Mouse (Mus musculus): ENCODE measurements around the gene Fancc.

The Fancc gene

DNA sequence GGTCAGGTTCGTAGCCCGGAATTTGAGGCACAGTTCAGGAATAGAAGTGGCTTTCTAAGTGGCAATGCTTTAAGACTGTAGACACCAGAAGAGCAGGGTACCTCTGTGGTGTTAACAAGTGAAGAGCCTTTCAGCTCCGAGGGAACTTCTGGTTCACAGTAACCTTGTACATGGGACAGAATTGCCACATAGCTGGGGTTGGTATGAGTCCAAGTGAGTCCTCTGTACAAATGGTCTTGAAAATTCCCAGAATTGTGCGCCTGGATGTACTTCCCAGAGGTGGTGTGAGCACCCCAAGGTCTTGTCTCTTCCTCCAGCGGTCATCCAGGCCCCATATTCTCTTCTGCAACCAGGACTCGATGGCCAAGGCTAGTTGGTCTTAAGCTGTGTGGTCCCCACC lies 206.1 kb downstream of the Fancc start:
- DNase-seq (ENCODE audit: low spot score in 2 of 2): no peak

DNA sequence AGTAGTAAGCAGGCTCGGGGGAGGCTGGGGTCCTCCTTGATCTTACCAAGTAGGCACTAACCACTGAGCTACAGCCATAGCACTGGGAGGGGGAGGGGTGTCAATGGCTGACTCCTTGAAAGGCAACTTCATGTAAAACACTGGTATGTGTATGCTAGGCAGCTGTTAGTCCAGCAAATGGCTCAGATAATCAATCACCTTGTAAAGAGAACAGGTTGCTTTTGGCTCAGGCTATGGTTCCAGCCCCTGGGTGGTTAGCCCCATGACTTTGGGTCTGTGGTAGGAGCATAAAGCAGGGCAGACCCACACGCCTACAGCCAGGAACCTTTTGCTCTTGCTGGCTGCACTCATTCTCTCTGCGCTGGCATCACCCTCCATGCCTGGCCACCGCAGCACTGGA lies 207.0 kb downstream of the Fancc start:
- no peak for DNase-seq (ENCODE audit: low spot score in 2 of 2)

GRCm38 (mm10) chr13:63289687-63290086 lies 207.4 kb downstream of the Fancc start:
- DNase-seq (ENCODE audit: low spot score in 2 of 2): no peak

- no peak for DNase-seq (ENCODE audit: low spot score in 2 of 2)
Observed at GRCm38 (mm10) chr13:63289152-63289551, 207.9 kb downstream of the Fancc start.

GRCm38 (mm10) chr13:63286483-63287102 lies 210.5 kb downstream of the Fancc start:
- DNase-seq (ENCODE audit: low spot score in 2 of 2): no peak

DNA sequence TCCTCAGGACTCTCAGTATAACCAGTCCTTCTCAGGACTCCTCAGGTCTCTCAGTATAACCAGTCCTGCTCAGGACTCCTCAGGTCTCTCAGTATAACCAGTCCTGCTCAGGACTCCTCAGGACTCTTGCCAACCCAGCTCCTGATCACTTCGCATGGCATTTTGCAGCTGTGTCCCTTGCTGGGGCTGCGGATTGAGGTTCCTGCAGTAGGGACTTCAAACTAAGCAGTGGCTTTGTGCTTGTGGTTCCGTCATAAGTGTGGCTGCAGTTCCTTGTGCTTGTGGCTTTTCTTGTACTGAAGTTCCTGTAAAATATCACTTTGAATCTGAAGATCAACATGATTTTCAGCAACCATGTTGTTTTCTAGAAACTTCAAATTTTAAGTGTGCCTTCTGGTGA lies 212.3 kb downstream of the Fancc start:
- DNase-seq (ENCODE audit: low spot score in 2 of 2): no peak

GRCm38 (mm10) chr13:63283236-63283635 lies 213.8 kb downstream of the Fancc start:
- DNase-seq (ENCODE audit: low spot score in 2 of 2): no peak

GRCm38 (mm10) chr13:63281206-63281605 lies 215.9 kb downstream of the Fancc start:
- no peak for DNase-seq (ENCODE audit: low spot score in 2 of 2)

GRCm38 (mm10) chr13:63280344-63280743 lies 216.7 kb downstream of the Fancc start:
- no peak for DNase-seq (ENCODE audit: low spot score in 2 of 2)

GRCm38 (mm10) chr13:63279807-63280206 lies 217.3 kb downstream of the Fancc start:
- DNase-seq (ENCODE audit: low spot score in 2 of 2): no peak

DNA sequence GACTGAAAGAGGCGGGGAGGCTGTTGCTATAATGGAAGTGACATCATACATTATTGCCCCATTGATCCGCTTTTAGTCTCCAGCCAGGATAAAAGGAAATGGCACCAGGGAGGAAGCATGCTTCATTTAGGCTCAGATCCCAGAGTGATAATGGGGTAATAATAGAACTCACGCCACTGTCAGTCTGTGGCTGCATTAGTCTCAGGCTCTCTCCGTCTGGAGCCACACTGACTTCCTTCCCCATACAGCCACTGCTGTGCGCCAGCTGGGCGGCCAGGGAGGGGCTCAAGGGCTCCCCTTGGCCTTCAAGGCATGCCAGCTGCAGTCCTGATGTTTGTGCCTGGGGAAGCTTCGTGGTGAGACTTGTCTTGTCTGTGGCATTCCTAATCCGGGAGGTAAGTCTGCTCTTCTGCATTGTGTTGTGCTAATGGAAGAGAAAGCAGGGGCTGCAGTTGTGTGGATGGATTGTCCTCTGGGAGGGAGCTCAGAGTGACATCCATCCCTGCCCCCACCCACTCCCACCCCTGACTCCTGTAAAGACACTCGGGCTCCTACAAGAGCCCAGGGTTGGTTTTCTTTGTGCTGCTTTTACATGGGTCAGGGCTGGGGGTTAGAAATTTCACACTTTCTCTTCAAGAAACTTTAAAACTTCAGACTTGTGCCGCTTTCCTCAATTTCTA lies 218.1 kb downstream of the Fancc start:
- DNase-seq (ENCODE audit: low spot score in 2 of 2): no peak

DNA sequence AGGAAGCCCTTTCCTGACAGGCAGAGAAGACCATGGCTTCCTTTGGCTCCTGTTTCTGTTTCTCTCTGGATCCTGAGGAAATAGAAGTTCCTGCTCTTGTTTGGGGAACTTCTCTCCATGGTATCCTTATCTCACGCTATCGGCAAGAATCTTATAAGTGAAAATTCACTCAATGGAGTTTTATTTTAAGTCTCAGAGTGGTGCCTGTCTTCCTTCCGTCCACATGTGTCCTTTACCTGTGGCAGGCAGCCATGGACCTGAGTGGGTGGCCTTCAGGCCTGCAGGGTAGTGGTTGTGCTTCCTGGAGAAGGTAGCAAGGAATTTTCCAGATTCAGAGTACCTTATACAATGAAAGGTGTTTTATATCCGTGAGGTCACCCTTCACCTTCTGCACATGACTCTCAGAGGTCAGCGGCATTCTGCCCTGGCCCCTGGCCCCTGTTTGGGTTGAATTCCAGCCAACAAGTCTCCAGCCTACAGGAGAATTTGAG lies 218.9 kb downstream of the Fancc start:
- DNase-seq (ENCODE audit: low spot score in 2 of 2): no peak

DNA sequence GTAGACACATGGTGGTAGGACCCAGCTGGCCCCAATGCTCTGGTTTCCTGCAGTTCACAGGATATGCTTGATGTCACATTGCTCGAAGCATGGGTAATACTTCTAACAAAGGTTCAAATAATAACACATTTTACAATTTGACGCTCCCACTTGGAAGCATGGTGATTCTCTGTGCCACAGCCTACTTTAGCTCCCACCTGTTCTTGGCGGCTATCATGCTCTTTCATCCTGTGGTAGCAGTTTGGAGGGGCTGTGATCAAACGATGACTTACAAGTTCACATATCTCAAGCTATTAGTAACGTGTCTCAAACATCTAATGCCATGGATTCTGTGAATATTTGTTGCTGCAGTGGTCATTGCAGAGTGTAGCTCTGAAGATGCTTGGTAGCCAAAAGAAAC lies 219.8 kb downstream of the Fancc start:
- DNase-seq (ENCODE audit: low spot score in 2 of 2): no peak

DNA sequence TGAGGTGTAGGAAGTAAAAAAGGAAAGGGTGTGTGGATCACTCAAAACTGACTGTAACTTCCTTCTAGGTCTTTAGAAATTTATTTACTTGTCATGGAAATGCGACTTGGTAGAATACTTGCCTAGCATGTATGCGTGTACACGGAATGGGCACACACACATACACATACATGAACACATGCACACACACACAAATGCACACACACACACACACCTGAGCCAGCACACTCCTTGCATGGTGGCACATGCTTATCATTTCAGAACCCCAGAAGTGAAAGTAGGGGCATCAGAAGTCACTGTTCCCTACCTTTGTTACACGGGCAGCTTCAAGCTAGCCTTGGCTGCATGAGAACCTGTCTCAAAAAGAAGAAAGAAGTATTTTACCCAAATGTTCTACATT lies 220.7 kb downstream of the Fancc start:
- DNase-seq (ENCODE audit: low spot score in 2 of 2): no peak

DNA sequence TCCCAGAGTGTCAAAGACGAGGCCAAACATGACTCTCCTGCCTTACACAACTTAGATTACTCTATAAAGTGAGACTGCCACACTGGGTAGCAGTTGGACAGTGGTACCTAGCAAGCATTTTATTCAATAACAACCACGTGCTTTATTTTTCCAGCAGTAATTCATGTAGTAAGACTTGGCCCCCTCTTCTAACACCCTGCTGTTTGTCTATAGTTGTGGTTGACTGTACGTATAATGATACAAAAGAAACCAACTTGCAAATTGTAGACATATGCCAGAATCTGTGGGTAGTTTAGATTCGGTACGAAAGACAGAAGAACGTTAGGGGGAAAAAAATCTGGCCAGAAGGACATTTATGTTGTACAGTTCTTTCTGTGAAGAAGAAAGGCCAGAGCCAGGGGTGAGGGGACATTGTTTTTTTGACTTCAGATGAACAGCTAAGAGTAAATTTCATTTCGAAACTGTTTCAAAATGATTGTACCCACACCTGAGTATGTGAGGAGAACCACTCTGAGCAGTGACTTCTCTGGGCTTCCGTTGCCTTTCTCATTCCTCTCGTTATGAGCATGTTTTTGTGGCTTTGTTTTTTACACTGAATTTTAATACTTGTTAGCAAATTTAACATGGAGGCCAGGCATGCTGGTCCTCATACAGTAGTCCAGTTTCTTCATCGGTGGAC lies 222.5 kb downstream of the Fancc start:
- no peak for DNase-seq (ENCODE audit: low spot score in 2 of 2)

DNA sequence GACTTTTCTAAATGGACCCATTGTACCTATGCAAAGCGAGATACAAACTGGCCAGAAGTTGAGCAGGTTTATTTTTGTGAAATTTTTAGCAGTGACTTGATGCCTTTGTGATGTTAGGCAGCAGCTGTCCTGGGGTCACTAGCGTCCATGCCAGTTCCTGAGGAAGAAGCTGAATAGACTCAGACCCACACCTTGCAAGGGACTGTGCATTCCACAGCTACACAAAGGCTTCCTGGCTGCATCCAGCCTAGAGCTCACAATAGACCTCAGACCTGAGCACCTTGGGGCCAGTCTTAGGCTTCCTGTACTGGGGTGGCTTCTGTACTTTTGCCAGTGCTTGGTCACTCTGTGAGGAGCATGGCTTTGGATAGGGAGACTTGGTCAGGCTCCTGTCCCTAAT lies 223.2 kb downstream of the Fancc start:
- no peak for DNase-seq (ENCODE audit: low spot score in 2 of 2)

GRCm38 (mm10) chr13:63272602-63273229 lies 224.4 kb downstream of the Fancc start:
- DNase-seq (ENCODE audit: low spot score in 2 of 2): peak; percentile 63 to 66

DNA sequence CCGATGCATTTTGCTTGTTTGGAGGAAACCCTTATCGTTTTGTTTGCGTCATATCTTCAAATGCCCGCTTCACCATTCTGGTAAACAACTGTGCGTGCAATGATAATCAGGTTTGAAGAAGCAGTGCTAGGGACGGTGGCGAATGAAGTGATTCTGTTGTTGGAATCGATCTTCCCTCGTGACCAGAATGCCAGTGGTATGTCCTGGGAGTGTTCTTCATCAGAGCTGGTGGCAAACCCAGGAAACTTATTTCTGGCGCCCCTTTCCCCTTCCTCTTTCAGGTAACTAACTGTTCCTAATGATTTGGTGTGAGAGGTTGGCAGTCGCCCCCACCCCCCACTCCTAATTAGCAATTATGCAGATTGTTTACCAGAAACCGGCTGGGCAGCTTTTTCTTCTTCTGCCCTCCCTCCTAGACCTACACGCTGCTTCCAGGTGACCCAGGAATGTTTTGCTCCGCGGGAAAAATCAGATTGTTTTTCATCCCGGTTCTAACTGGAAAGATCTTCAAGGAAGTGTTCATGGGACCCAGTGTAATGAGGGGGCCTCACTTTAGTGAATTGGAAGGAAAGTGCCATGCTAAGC lies 225.0 kb downstream of the Fancc start:
- DNase-seq (ENCODE audit: low spot score in 2 of 2): no peak

- DNase-seq (ENCODE audit: low spot score in 2 of 2): no peak
Observed at GRCm38 (mm10) chr13:63270191-63270590, 226.9 kb downstream of the Fancc start.

- no peak for DNase-seq (ENCODE audit: low spot score in 2 of 2)
Observed at GRCm38 (mm10) chr13:63268776-63269175, 228.3 kb downstream of the Fancc start.

GRCm38 (mm10) chr13:63268371-63268770 lies 228.7 kb downstream of the Fancc start:
- no peak for DNase-seq (ENCODE audit: low spot score in 2 of 2)

All from urinary bladder, postnatal 4 days (tissue).